Mouse (Mus musculus) layer of hippocampus, adult 11-12 months (tissue): Measurements from ENCODE around the gene Lsm3.

Experiments
- DNase-seq: peaks from one replicate; pipeline ENCODE4 v3.0.0; 2022; ENCODE audit warnings: low spot score

Gene Lsm3

GRCm38 (mm10) chr6:91558565-91558964 lies 42.8 kb downstream of the Lsm3 start:
- no peak for DNase-seq

- peak; percentile 62 for DNase-seq
Measured at GRCm38 (mm10) chr6:91559371-91559770, 43.6 kb downstream of the Lsm3 start.

GRCm38 (mm10) chr6:91560186-91560585 lies 44.5 kb downstream of the Lsm3 start:
- DNase-seq = no peak

GRCm38 (mm10) chr6:91563031-91563430 lies 47.3 kb downstream of the Lsm3 start:
- DNase-seq = no peak

- DNase-seq = no peak
Measured at GRCm38 (mm10) chr6:91566407-91566806, 50.7 kb downstream of the Lsm3 start.
